Comparison of ENCODE assay signal across 9 mouse cellular contexts in the genomic region with DNA sequence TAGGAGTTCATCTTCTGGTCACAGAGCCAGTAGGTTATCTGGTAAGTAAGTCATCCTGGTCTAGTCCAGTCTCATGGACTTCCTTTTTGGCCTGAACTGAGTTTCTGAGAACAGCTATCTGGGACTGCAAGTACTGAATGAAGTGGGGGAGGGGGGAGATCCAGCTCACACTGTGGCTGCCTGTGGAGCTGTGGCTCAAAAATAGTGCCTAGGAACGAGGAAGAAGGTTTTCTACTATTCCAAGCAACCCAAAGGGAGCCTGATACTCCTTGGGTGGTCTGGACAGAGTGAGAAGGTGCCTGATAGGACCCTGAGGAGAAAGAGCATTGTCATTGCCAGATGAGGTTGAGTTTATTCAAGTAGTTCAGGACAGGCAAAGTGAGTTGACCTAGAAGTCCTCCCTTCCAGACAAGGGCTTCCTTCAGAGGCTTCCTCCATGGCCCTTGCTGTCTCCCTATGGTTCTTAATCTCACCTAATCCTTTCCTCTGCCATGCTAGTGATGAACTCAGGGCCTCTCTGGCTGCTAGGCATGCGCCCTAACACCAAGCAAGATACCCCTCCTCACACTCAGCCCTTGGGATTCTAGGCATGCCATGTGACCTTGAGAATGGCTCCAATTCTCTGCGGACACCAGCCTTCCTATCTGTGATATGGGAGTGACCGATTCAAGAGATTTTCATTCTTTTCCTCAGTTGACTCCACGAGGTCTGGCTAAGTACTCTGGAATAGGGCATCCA. TPM values are rescaled to one million over a fixed set of nuclear protein-coding genes. Genes with fewer than 3 reads are reported as not detected.
DNase-seq lines count a peak whose midpoint lies in the region; ATAC-seq lines count a peak whose summit lies in the region.
"Had no signal": no experiment of that assay in that cellular context is flagged by ENCODE, and none has a peak within 500 bp of the region (broad histone marks: within the 10 kb centered on the region; RNA-seq: fewer than 3 reads in every experiment).

No protein-coding gene starts in this region.

- no peaks in the 10 kb centered on the region for H3K27me3 ChIP-seq in hindbrain, embryonic 13.5 days
- H3K27me3 ChIP-seq in midbrain, embryonic 15.5 days (replicated peaks), result no peaks in the 10 kb centered on the region
- H3K27me3 ChIP-seq: Patski had no signal

- peaks cover 12% of the 10 kb centered on the region for H3K36me3 ChIP-seq in hindbrain, embryonic 13.5 days
- H3K36me3 ChIP-seq in midbrain, embryonic 15.5 days (replicated peaks), result 0 out of 2 replicates have a peak, but pooled peaks cover 3% of the 10 kb centered on the region

- H3K4me2 ChIP-seq in hindbrain, embryonic 13.5 days, result peak overlapping the region; percentile 83
- peak overlapping the region; percentile 86 for H3K4me2 ChIP-seq in midbrain, embryonic 15.5 days

- 39% methylated on average over 5 of the region's 5 CpGs for WGBS in hindbrain, embryonic 13.5 days
- 26% methylated on average over 5 of the region's 5 CpGs for WGBS in midbrain, embryonic 15.5 days

- peak; percentile 47 for DNase-seq in cerebellum, adult 9-11 months
- no peak for DNase-seq in cerebellum, adult 9-10 months
- DNase-seq in right cerebral cortex, postnatal 10 days (ENCODE audit: low spot score in 2 of 2), result peak; percentile 48 to 50
- DNase-seq in right cerebral cortex, adult 2 months (ENCODE audit: low spot score in 2 of 2), result no peak
- DNase-seq in ovary, postnatal 14 days (ENCODE audit: low spot score), result no peak

- peak overlapping the region; percentile 84 for H3K4me3 ChIP-seq in hindbrain, embryonic 13.5 days
- peak overlapping the region; percentile 76 for H3K4me3 ChIP-seq in midbrain, embryonic 15.5 days

- H3K4me1 ChIP-seq in hindbrain, embryonic 13.5 days (replicated peaks), result peaks cover 19% of the 10 kb centered on the region
- H3K4me1 ChIP-seq in midbrain, embryonic 15.5 days, result peaks cover 17% of the 10 kb centered on the region

- H3K27ac ChIP-seq in hindbrain, embryonic 13.5 days, result peak overlapping the region; percentile 100
- H3K27ac ChIP-seq in midbrain, embryonic 15.5 days, result peak overlapping the region; percentile 98

- ATAC-seq in hindbrain, embryonic 13.5 days (ENCODE audit: low FRiP score), result peak; percentile 4; the same call in 1 of the 2 replicates
- peak; percentile 3 for ATAC-seq in midbrain, embryonic 15.5 days (replicated peaks)
- no peak for ATAC-seq in megakaryocyte-erythroid progenitor cell, adult 5-6 weeks (replicated peaks; ENCODE audit: low FRiP score, low TSS enrichment, poor library complexity, severe bottlenecking)

- peak overlapping the region; percentile 96 for H3K9ac ChIP-seq in hindbrain, embryonic 13.5 days
- H3K9ac ChIP-seq in midbrain, embryonic 15.5 days, result peak overlapping the region; percentile 39; the same call in 1 of the 2 replicates

- H3K9me3 ChIP-seq in hindbrain, embryonic 13.5 days, result no peaks in the 10 kb centered on the region
- H3K9me3 ChIP-seq in midbrain, embryonic 15.5 days, result no peaks in the 10 kb centered on the region

RNA-seq across cellular contexts. Expression of gene Fchsd2, which starts 14.6 kb away (rescaled TPM):
- 35.8 and 38.6 TPM in 2 replicates for polyA plus RNA-seq in hindbrain, embryonic 13.5 days (2015; fragmentation: Nextera tagmentation; extraction: Ambion mirVana)
- 41.7 and 46.2 TPM in 2 replicates for polyA plus RNA-seq in midbrain, embryonic 15.5 days (2015; fragmentation: Nextera tagmentation; extraction: Ambion mirVana)
- total RNA-seq in megakaryocyte-erythroid progenitor cell, adult 5-6 weeks (2014; fragmentation: Nextera tagmentation), result 16.2 and 19.1 TPM in 2 replicates
- 20.2 and 22.6 TPM in 2 replicates for total RNA-seq in megakaryocyte-erythroid progenitor cell, adult 5-6 weeks (2017)

Comparison
In these comparisons a context has a peak if more than half of its experiments do, and no peak if none do; other contexts are left out.
1. DNase-seq: peak in cerebellum, adult 9-11 months (single experiment) and right cerebral cortex, postnatal 10 days (2 of 2); none in cerebellum, adult 9-10 months (single experiment), right cerebral cortex, adult 2 months (0 of 2) and ovary, postnatal 14 days (single experiment).